Mouse (Mus musculus): ENCODE data around the gene Cped1. TPM values are rescaled to one million over a fixed set of nuclear protein-coding genes. Genes with fewer than 3 reads are reported as not detected.
A peak's percentile ranks its signal among the peaks of the same experiment; 100 is the strongest.

Gene Cped1
- total RNA-seq, 2 experiments from 2014 or later, result 2.8 to 5.9 TPM

DNA sequence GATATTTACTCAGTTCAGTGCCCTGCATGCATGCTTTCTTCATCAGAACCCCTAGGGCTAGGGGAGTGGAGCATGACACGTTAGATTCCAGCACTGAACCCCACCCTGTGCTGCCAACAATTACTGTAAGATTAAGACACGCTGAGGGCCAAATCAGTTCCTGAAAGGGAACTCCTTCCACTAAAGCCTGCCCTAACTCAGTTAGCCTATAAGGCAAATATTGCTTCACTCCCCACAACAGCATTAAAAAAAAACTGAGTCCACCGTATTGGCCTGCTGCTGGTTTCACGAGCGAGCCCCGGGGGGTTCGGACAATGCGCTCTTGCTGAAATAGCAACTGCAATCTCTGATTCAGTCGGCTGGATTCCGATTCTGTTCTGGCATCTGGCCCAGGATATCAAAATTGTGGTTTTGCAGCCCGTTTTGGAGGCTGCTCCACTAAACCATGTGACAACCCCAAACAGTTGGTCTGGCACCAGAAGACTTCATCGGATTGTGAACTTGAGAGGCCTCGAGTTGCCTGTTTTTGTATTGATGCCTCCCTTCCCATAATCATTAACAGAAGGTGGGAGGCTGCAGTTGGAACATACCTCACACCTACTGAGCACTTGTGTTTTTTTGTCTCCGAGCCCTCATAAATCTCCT is 294.6 kb downstream of the Cped1 start:
- peak; percentile 56 for DNase-seq
- intact Hi-C loops (cut with DNase I), result loop anchor here (10.0 kb wide), 1 partner anchor 156 kb away; no protein-coding TSS in a partner anchor

DNA sequence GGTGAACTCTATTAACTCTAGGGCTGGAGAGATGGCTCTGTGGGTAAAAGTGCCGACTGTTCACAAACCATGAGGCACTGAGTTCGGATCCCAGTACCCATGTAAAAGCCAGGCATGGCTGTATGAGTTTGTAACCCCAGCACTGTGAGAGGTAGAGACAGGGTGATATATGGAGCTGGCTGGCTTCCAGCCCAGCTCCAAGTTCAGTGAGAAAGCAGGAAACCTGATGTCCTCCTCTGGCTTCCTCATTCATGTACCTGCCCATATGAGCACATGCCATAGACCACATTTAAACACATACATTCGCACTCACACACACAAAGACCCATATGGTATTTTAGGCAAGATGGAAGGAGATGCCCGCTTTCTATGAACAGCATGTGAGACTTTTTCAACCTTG is 296.7 kb downstream of the Cped1 start:
- no peak for DNase-seq
- intact Hi-C loops (cut with DNase I), result loop anchor here (10.0 kb wide), 1 partner anchor 158 kb away; no protein-coding TSS in a partner anchor

DNA sequence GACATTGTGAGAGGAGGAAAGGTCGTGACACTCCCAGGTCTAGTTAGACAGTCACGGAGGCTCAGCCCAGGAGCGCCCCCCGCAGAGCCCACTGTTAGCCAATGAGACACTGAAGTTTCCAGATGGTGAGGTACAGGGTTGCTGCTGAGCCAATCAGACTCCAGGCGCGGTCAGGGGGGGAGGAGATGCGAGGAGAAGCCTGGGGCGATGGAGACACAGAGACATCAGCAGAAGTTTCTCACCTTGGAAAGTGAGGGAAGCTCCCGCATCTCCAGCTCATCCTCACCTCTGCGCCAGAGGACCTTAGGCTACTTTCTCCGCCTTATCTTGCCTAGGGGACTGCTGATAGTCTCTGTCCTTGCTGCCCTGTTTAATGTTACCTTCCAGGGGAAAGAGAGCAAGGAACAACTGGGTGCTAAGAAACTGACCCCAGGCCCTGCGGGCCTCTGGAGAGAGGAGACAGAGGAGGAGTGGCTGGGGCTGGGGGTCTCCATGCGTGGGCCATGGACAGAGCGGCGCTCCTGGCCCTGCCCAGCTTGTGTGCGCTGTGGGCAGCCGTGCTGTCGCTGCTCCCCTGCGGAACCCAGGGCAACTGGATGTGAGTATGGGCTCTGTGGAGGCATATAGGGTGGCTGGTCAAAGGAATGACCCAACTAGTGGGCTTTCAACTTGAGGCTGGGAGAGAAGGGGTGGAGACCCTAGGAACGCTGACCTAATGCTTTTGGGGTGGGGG is 302.5 kb downstream of the Cped1 start, which contains the start of gene Wnt16:
Wnt16 (plus strand) TSS at position 224 of the 733 bp plus-strand sequence.
- peak; percentile 36 for DNase-seq
- intact Hi-C loops (cut with DNase I), result loop anchor here (10.0 kb wide), 1 partner anchor 163 kb away; no protein-coding TSS in a partner anchor

DNA sequence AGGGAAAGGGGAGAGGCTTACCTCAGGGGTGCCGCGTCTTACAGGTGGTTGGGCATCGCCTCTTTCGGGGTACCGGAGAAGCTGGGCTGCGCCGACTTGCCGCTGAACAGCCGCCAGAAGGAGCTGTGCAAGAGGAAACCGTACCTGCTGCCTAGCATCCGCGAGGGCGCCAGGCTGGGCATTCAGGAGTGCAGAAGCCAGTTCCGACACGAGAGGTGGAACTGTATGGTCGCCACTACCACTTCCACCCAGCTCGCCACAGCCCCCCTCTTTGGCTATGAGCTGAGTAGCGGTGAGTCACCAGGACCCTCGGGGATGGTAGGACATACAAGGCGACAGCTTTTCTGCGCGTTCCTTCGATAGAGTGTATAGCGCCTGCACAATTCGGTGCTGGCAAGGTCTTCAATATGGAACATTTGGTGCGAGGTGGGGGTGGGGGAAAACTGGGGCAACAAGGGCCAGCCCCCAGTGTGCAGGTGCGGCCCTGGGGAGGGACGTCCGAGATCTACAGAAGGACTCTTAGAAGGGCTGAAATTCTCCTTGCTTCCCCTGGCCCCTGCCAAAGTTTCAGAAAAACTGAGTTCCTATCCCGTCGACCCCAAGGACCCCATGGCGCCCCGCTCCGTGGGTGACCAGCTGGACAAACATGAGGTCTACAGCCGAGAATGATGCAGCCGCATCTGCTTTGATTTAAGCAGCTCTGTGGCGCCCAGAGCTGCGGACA is 303.2 kb downstream of the Cped1 start:
- peak; percentile 50 for DNase-seq
- intact Hi-C loops (cut with DNase I), result loop anchor here (10.0 kb wide), 1 partner anchor 164 kb away; no protein-coding TSS in a partner anchor

DNA sequence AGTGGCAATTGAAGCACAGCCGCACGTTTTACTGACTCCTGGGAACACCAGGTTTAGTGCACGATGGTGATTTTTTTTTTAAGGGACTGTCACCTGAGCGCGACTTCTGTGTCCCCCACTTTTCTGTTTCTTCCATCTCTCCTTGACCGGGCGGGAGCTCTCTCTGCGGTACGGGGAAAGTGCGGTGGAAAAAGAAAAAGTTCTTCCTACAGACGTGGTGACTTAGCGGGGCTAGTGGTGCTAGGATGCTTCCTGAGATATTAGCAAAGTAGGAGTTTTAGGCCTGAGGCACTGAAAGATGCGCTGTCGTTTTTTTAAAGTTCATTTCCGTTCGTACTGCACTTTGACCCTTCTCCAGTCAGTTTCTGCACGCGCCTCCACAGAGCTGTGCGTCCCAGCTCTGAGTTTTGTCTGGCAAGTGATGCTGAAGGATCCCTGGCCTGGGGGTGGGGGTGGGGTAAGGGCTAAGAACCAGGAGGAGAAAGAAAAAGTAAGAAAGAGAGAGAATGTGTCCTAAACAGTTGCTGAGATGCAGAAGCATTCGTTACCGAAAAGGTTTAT is 303.8 kb downstream of the Cped1 start:
- intact Hi-C loops (cut with DNase I), result loop anchor here (10.0 kb wide), 1 partner anchor 165 kb away; no protein-coding TSS in a partner anchor
- no peak for DNase-seq

DNA sequence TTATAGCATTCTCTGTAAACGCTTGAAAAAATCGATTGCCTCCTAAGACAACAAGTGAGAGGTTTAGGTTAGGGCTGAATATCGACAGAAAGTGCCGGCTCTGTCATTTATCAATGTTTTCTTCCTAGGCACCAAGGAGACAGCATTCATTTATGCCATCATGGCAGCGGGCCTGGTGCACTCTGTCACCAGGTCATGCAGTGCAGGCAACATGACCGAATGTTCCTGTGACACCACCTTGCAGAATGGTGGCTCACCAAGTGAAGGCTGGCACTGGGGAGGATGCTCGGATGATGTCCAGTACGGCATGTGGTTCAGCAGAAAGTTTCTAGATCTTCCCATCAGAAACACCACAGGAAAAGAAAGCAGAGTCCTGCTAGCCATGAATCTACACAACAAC is 305.1 kb downstream of the Cped1 start:
- no peak for DNase-seq
- intact Hi-C loops (cut with DNase I), result no loop called here

GRCm38 (mm10) chr6:22292056-22292455 is 306.3 kb downstream of the Cped1 start:
- no peak for DNase-seq
- intact Hi-C loops (cut with DNase I), result no loop called here

GRCm38 (mm10) chr6:22293922-22294321 is 308.2 kb downstream of the Cped1 start:
- intact Hi-C loops (cut with DNase I), result no loop called here
- no peak for DNase-seq

GRCm38 (mm10) chr6:22297028-22297427 is 311.3 kb downstream of the Cped1 start:
- no peak for DNase-seq
- intact Hi-C loops (cut with DNase I), result no loop called here

GRCm38 (mm10) chr6:22298059-22298458 is 312.3 kb downstream of the Cped1 start:
- intact Hi-C loops (cut with DNase I), result no loop called here
- DNase-seq, result no peak

Other genes with a start within 250 kb of the Cped1 start
- 10 to 100 TPM; 21.1 to 23.3 TPM for gene Tspan12, start 133.4 kb upstream of the Cped1 start, total RNA-seq (2021)
- gene Ing3, start 36.3 kb upstream of the Cped1 start, total RNA-seq (2021), result 10 to 100 TPM; 21.8 to 22.8 TPM